Mouse (Mus musculus) adrenal gland, postnatal 4 days (tissue): ENCODE results near the gene Lim2. TPM values are rescaled to one million over a fixed set of nuclear protein-coding genes. Genes with fewer than 3 reads are reported as not detected.
"Not testable (repeated sequence)": the region's sequence is repeated elsewhere in the genome, so short reads cannot be mapped to it uniquely, and the experiment has no call there.

Experiments
- DNase-seq, 2 experiments: peaks; one replicate each; pipeline ENCODE4 v3.0.0; 2021 to 2022; ENCODE audit warnings: low spot score in 2 of 2, mixed read lengths in 2 of 2
- long read RNA-seq, 2 experiments: library from polyadenylated mRNA; stranded (forward); transcript quantifications; one replicate each; pipeline ENCODE4 v2.0.0; 2021
- total RNA-seq, 2 experiments: library from RNA; stranded (reverse); gene quantifications; 2 replicates each; pipeline ENCODE4 v1.2.3; 2021

Lim2 gene
- not detected for total RNA-seq
- long read RNA-seq, experiment 1 = 0 reads
- long read RNA-seq, experiment 2 = 0 reads

- no peak for DNase-seq
These were observed at the start of gene Lim2 for GRCm38 (mm10) chr7:43427406-43427805. Lim2 (plus strand) TSS chr7:43427670.

GRCm38 (mm10) chr7:43378226-43378625 is 49.2 kb upstream of the Lim2 start:
- no peak for DNase-seq

GRCm38 (mm10) chr7:43392349-43393121 is 34.9 kb upstream of the Lim2 start:
- DNase-seq = no peak

- no peak for DNase-seq
These were observed 28.0 kb upstream of the Lim2 start for GRCm38 (mm10) chr7:43399501-43399900.

GRCm38 (mm10) chr7:43402718-43403117 is 24.8 kb upstream of the Lim2 start:
- no peak for DNase-seq

GRCm38 (mm10) chr7:43407573-43407972 is 19.9 kb upstream of the Lim2 start:
- DNase-seq = no peak

- no peak for DNase-seq
These were observed 19.3 kb upstream of the Lim2 start, which contains the start of gene Siglecg for GRCm38 (mm10) chr7:43408131-43408553. Siglecg (plus strand) TSS chr7:43408204.

DNA sequence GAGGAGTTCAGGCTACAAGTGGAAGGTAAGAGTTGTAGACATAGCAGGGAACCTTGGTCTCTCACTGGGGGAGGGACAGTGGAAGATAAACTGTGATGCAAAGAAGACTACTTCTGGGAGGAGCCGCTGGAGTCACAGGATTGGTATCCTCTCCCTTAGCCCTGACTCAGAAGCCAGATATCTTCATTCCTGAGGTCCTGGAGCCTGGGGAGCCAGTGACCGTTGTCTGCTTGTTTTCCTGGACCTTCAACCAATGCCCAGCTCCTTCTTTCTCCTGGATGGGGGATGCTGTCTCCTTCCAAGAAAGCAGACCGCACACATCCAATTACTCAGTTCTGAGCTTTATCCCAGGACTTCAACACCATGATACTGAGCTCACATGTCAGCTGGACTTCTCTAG is 18.4 kb upstream of the Lim2 start:
- DNase-seq = no peak

GRCm38 (mm10) chr7:43411724-43412123 is 15.7 kb upstream of the Lim2 start:
- not testable (repeated sequence) for DNase-seq

DNA sequence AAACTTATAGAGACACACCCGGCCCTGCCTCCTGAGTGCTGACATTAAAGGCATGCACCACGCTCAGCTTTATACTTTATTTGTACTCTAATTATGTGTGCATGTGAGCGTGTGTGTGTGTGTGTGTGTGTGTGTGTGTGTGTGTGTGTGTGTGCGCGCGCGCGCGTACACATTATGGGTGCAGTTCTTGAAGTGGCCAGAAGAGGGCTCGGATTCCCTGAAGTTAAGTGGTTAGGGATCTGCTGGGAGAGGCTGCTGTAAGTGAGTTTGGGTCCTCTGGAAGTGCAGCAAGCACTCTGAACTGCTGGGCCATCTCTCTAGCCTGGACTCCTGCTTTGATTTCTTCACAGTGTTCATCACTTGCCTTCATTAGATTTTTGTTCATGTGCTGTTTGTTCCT is 10.2 kb upstream of the Lim2 start:
- no peak for DNase-seq

- peak; percentile 60 to 76 for DNase-seq
These were observed 4.4 kb upstream of the Lim2 start for GRCm38 (mm10) chr7:43422995-43423617.

GRCm38 (mm10) chr7:43423991-43424625 is 3.4 kb upstream of the Lim2 start:
- no peak for DNase-seq

GRCm38 (mm10) chr7:43429500-43429899 is 2.0 kb downstream of the Lim2 start:
- DNase-seq = no peak

GRCm38 (mm10) chr7:43432891-43433290 is 5.4 kb downstream of the Lim2 start:
- no peak for DNase-seq

DNA sequence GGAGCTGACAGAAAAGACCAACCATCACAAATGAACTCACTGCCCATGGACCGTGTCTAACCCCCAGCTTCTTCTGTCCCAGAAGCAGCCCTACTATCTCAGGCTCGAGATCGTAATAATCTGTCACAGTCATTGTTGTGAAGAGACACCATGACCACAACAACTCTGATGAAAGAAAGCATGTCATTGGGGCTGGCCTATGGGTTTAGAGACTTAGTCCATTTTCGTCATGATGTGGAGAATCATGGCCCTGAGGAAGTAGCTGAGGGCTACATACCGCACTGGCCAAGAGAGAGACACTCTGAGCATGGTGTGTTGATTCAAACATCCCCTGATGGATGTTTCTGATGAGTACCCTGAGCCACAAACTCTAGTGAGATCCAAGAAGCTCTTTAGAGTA is 7.2 kb downstream of the Lim2 start:
- DNase-seq = no peak

- DNase-seq = no peak
These were observed 9.1 kb downstream of the Lim2 start, which contains the start of gene Nkg7 for GRCm38 (mm10) chr7:43436341-43437255. Nkg7 (plus strand) TSS chr7:43437073.

GRCm38 (mm10) chr7:43438611-43439010 is 11.1 kb downstream of the Lim2 start:
- DNase-seq = no peak

DNA sequence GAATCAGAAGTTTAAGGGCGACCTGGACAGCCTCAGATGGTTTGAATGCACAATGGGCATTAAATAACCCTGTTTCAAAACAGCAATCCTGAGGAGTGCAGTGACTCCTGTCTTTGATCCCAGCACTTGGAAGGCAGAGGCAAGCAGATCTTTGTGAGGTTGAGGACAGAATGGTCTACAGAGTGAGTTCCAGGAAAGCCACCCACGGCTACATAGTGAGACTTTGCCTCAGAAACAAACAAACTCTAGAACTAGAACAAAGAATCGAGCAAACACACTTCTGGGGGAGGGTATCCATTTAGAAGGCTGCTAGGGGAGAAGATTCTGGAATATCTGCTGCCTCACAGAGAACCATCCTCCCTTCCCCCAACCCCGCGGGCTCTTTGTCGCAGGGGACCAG is 13.0 kb downstream of the Lim2 start, which contains the start of gene Cldnd2:
Gene Cldnd2, plus strand, starts transcription at position 301 of the 400 bp plus-strand sequence.
- DNase-seq = no peak

- no peak for DNase-seq
These were observed 13.6 kb downstream of the Lim2 start for GRCm38 (mm10) chr7:43441071-43441470.

GRCm38 (mm10) chr7:43442684-43443083 is 15.2 kb downstream of the Lim2 start:
- DNase-seq = no peak
